Mouse (Mus musculus) limb, embryonic 11.5 days (tissue): Measurements from ENCODE around the gene Zfx. TPM values are rescaled to one million over a fixed set of nuclear protein-coding genes. Genes with fewer than 3 reads are reported as not detected.

Source experiments
- ATAC-seq: fragments of 200-750 bp; cut with Nextera tagmentation; 2 replicates; pipeline ENCODE4 v1.8.0; 2017; ENCODE audit warnings: low read depth; ENCODE audit not compliant: insufficient number of reproducible peaks, low FRiP score, low TSS enrichment
- DNase-seq: peaks from one replicate; pipeline ENCODE4 v3.0.0-alpha.2; 2015; ENCODE audit warnings: low spot score
- H3K27ac ChIP-seq: fragments of 300-500 bp; sonication (generic); replicated peaks from 2 replicates; pipeline ENCODE4 v1.5.1; 2014; ENCODE audit warnings: low read depth, mild to moderate bottlenecking, low read length
- H3K27me3 ChIP-seq: fragments of 300-500 bp; sonication (generic); 2 replicates; pipeline ENCODE4 v1.6.1; 2014; ENCODE audit warnings: mild to moderate bottlenecking, low read length, mixed read lengths; ENCODE audit not compliant: control insufficient read depth, insufficient read depth
- H3K36me3 ChIP-seq: fragments of 300-500 bp; sonication (generic); 2 replicates; pipeline ENCODE4 v1.6.1; 2014; ENCODE audit warnings: mild to moderate bottlenecking, low read length, moderate library complexity, mixed read lengths; ENCODE audit not compliant: control insufficient read depth, insufficient read depth
- H3K4me1 ChIP-seq: fragments of 300-500 bp; sonication (generic); 2 replicates; pipeline ENCODE4 v1.6.1; 2014; ENCODE audit warnings: low read length, mixed read lengths; ENCODE audit not compliant: control insufficient read depth, insufficient read depth
- H3K4me2 ChIP-seq: fragments of 300-500 bp; sonication (generic); 2 replicates; pipeline ENCODE4 v1.6.1; 2014; ENCODE audit warnings: low read depth, mild to moderate bottlenecking, moderate library complexity; ENCODE audit not compliant: severe bottlenecking
- H3K4me3 ChIP-seq: fragments of 300-500 bp; sonication (generic); 2 replicates; pipeline ENCODE4 v1.5.1; 2014; ENCODE audit warnings: low read depth, low read length
- H3K9ac ChIP-seq: fragments of 300-500 bp; sonication (generic); 2 replicates; pipeline ENCODE4 v1.6.1; 2014; ENCODE audit warnings: mild to moderate bottlenecking, low read length
- H3K9me3 ChIP-seq: fragments of 300-500 bp; sonication (generic); 2 replicates; pipeline ENCODE4 v1.6.1; 2016; ENCODE audit warnings: low read length; ENCODE audit not compliant: control insufficient read depth
- WGBS: fragments of 180-500 bp; shearing (Covaris S2); extraction: QIAGEN DNeasy Blood & Tissue Kit; methylation state at CpG from one replicate; pipeline ENCODE4 v1.1.7; 2014; 5-methylcytosine and 5-hydroxymethylcytosine counted together
- polyA plus RNA-seq: library from polyadenylated mRNA; unstranded; fragments of >200 nt; fragmentation: Nextera tagmentation; extraction: Ambion mirVana; gene quantifications from 2 replicates; pipeline ENCODE4 v1.2.1, GENCODE M21; 2014

Zfx gene
- polyA plus RNA-seq, 1 experiment from 2014 or later: 30.2 TPM

- Histone ChIP-seq H3K9ac (no peak overlapping the region), H3K4me2 (no peak overlapping the region), H3K27me3 (peaks cover 20% of the 10 kb centered on the region), H3K9me3 (no peaks in the 10 kb centered on the region), H3K4me1 (no peaks in the 10 kb centered on the region), H3K4me3 (no peak overlapping the region), H3K27ac (no peak overlapping the region), H3K36me3 (no peaks in the 10 kb centered on the region)
- DNase-seq: no peak
- ATAC-seq: no peak
- WGBS: 34% methylated on average over 3 of the region's 3 CpGs
Observed at GRCm38 (mm10) chrX:94133551-94133950, 10.0 kb upstream of the Zfx start.

GRCm38 (mm10) chrX:94132239-94132638 lies 8.7 kb upstream of the Zfx start:
- no peaks in the 10 kb centered on the region for H3K9me3 ChIP-seq
- WGBS: 76% methylated on average over 3 of the region's 3 CpGs
- DNase-seq (no peak), ATAC-seq (no peak)
- H3K36me3 ChIP-seq: no peaks in the 10 kb centered on the region
- no peak overlapping the region for H3K4me3 ChIP-seq
- H3K9ac ChIP-seq: no peak overlapping the region
- no peak overlapping the region for H3K4me2 ChIP-seq
- no peaks in the 10 kb centered on the region for H3K4me1 ChIP-seq
- H3K27ac ChIP-seq: no peak overlapping the region
- H3K27me3 ChIP-seq: peaks cover 20% of the 10 kb centered on the region

GRCm38 (mm10) chrX:94129712-94130111 lies 6.2 kb upstream of the Zfx start:
- no peak for ATAC-seq
- H3K27me3 ChIP-seq: peaks cover 16% of the 10 kb centered on the region
- no peaks in the 10 kb centered on the region for H3K36me3 ChIP-seq
- H3K4me1 ChIP-seq: no peaks in the 10 kb centered on the region
- WGBS: 75% methylated on average over 4 of the region's 4 CpGs
- H3K9ac ChIP-seq: no peak overlapping the region
- H3K4me2 ChIP-seq: no peak overlapping the region
- H3K9me3 ChIP-seq: no peaks in the 10 kb centered on the region
- H3K27ac ChIP-seq: no peak overlapping the region
- H3K4me3 ChIP-seq: no peak overlapping the region
- DNase-seq: no peak

- H3K36me3 ChIP-seq: no peaks in the 10 kb centered on the region
Observed at GRCm38 (mm10) chrX:94125950-94126349, 2.4 kb upstream of the Zfx start.

GRCm38 (mm10) chrX:94122709-94123058 lies 818 bp downstream of the Zfx start:
- 14% methylated on average over 42 of the region's 53 CpGs for WGBS
- peak overlapping the region; percentile 99 for H3K27ac ChIP-seq
- H3K4me1 ChIP-seq: no peaks in the 10 kb centered on the region
- no peak for DNase-seq
- peak overlapping the region; percentile 57 for H3K4me3 ChIP-seq
- no peaks in the 10 kb centered on the region for H3K9me3 ChIP-seq
- peaks cover 18% of the 10 kb centered on the region for H3K27me3 ChIP-seq
- no peak; the same call in 1 of the 2 replicates for ATAC-seq
- peak overlapping the region; percentile 33 for H3K4me2 ChIP-seq
- H3K36me3 ChIP-seq: no peaks in the 10 kb centered on the region
- H3K9ac ChIP-seq: peak overlapping the region; percentile 96

More at GRCm38 (mm10) chrX:94125950-94126349, 2.4 kb upstream of the Zfx start:
- no peaks in the 10 kb centered on the region for H3K4me1 ChIP-seq
- H3K4me2 ChIP-seq: no peak overlapping the region
- 88% methylated on average over 2 of the region's 2 CpGs for WGBS
- DNase-seq: no peak
- no peak overlapping the region for H3K4me3 ChIP-seq
- H3K27ac ChIP-seq: no peak overlapping the region
- ATAC-seq: no peak
- H3K9ac ChIP-seq: no peak overlapping the region
- H3K9me3 ChIP-seq: no peaks in the 10 kb centered on the region
- H3K27me3 ChIP-seq: peaks cover 19% of the 10 kb centered on the region

- H3K36me3 ChIP-seq: no peaks in the 10 kb centered on the region
- ATAC-seq (peak; percentile 89), DNase-seq (peak; percentile 83)
- no peaks in the 10 kb centered on the region for H3K9me3 ChIP-seq
- peaks cover 19% of the 10 kb centered on the region for H3K27me3 ChIP-seq
- H3K4me1 ChIP-seq: no peaks in the 10 kb centered on the region
- 13% methylated on average over 59 of the region's 65 CpGs for WGBS
- H3K27ac ChIP-seq: peak overlapping the region; percentile 99
- peak overlapping the region; percentile 96 for H3K9ac ChIP-seq
- H3K4me3 ChIP-seq: peak overlapping the region; percentile 57
- peak overlapping the region; percentile 46; the same call in 1 of the 2 replicates for H3K4me2 ChIP-seq
Observed at GRCm38 (mm10) chrX:94121866-94122708, 1.4 kb downstream of the Zfx start.

- 21% methylated on average over 24 of the region's 24 CpGs for WGBS
- H3K9me3 ChIP-seq: no peaks in the 10 kb centered on the region
- no peaks in the 10 kb centered on the region for H3K4me1 ChIP-seq
- DNase-seq (peak; percentile 22), ATAC-seq (no peak)
- peaks cover 19% of the 10 kb centered on the region for H3K27me3 ChIP-seq
- H3K4me3 ChIP-seq: peak overlapping the region; percentile 57
- peak overlapping the region; percentile 46 for H3K4me2 ChIP-seq
- H3K9ac ChIP-seq: peak overlapping the region; percentile 61
- peak overlapping the region; percentile 99; the same call in 1 of the 2 replicates for H3K27ac ChIP-seq
- H3K36me3 ChIP-seq: no peaks in the 10 kb centered on the region
Observed at GRCm38 (mm10) chrX:94121161-94121856, 2.2 kb downstream of the Zfx start.

- no peak overlapping the region for H3K27ac ChIP-seq
- H3K4me3 ChIP-seq: no peak overlapping the region
- no peaks in the 10 kb centered on the region for H3K36me3 ChIP-seq
- no peak overlapping the region for H3K9ac ChIP-seq
- H3K9me3 ChIP-seq: no peaks in the 10 kb centered on the region
- H3K4me2 ChIP-seq: no peak overlapping the region
- no peaks in the 10 kb centered on the region for H3K4me1 ChIP-seq
- DNase-seq (no peak), ATAC-seq (no peak)
- peaks cover 19% of the 10 kb centered on the region for H3K27me3 ChIP-seq
Observed at GRCm38 (mm10) chrX:94118350-94118749, 5.2 kb downstream of the Zfx start.
